Mouse (Mus musculus) C2C12 (cell line): ENCODE data around the gene Ufsp1.

Experiments used
- CTCF ChIP-seq: IDR thresholded peaks from one replicate; pipeline ENCODE4 v1.5.1; 2011; ENCODE audit not compliant: control insufficient read depth, insufficient read depth, insufficient read length
- MYOG ChIP-seq: IDR thresholded peaks from one replicate; pipeline ENCODE4 v1.6.1; 2011; ENCODE audit not compliant: control insufficient read depth, insufficient read length; ENCODE audit errors: extremely low read depth
- USF1 ChIP-seq: IDR thresholded peaks from one replicate; pipeline ENCODE4 v1.6.1; 2011; ENCODE audit warnings: low read depth, mild to moderate bottlenecking, control low read depth, moderate library complexity

GRCm38 (mm10) chr5:137304165-137304564 lies 9.7 kb downstream of the Ufsp1 start:
- TF ChIP-seq CTCF: no peak
- no peak for TF ChIP-seq USF1
- no peak for TF ChIP-seq MYOG
